Comparison of ENCODE assay signal across 12 mouse cellular contexts in genomic region chr16:24465633-24466032, GRCm38 (mm10).
A peak's percentile ranks its signal among the peaks of the same experiment; 100 is the strongest.
DNase-seq lines count a peak whose midpoint lies in the region; ATAC-seq and TF ChIP-seq lines count a peak whose summit lies in the region.
"Had no signal": no experiment of that assay in that cellular context is flagged by ENCODE, and none has a peak within 500 bp of the region (broad histone marks: within the 10 kb centered on the region; RNA-seq: fewer than 3 reads in every experiment).

No protein-coding gene starts in this region.

- TF ChIP-seq POLR2A in heart, adult 2 months (IDR thresholded peaks at IDR 0.05; ENCODE audit: insufficient read depth, low read depth, low read length), result no peak

- 46% methylated on average over 5 of the region's 5 CpGs for WGBS in heart, adult 2 months
- 63% methylated on average over 5 of the region's 5 CpGs for WGBS in lung, embryonic 16.5 days
- 58% methylated on average over 5 of the region's 5 CpGs for WGBS in stomach, postnatal 0 days

- TF ChIP-seq CTCF in heart, adult 2 months (IDR thresholded peaks at IDR 0.05), result no peak
- TF ChIP-seq CTCF in stomach, postnatal 0 days (IDR thresholded peaks at IDR 0.05; ENCODE audit: low read depth), result no peak

- H3K9ac ChIP-seq in heart, adult 2 months (ENCODE audit: low read depth, low read length), result no peak overlapping the region
- H3K9ac ChIP-seq in lung, embryonic 16.5 days (ENCODE audit: low read length), result no peak overlapping the region
- H3K9ac ChIP-seq in stomach, postnatal 0 days (ENCODE audit: low read length), result no peak overlapping the region
- H3K9ac ChIP-seq: heart, embryonic 13.5 days; limb, embryonic 13.5 days; stomach, embryonic 15.5 days had no signal

- no peaks in the 10 kb centered on the region for H3K9me3 ChIP-seq in lung, embryonic 16.5 days (ENCODE audit: control insufficient read depth, low read length)
- H3K9me3 ChIP-seq in stomach, postnatal 0 days (ENCODE audit: control insufficient read depth, low read length), result no peaks in the 10 kb centered on the region
- H3K9me3 ChIP-seq: heart, embryonic 13.5 days; limb, embryonic 13.5 days; stomach, embryonic 15.5 days had no signal

- no peaks in the 10 kb centered on the region for H3K79me2 ChIP-seq in heart, adult 2 months (replicated peaks; ENCODE audit: control insufficient read depth, insufficient read depth, low read length)

- no peak overlapping the region for H3K4me2 ChIP-seq in lung, embryonic 16.5 days (ENCODE audit: low read depth, low read length)
- no peak overlapping the region for H3K4me2 ChIP-seq in stomach, postnatal 0 days (replicated peaks; ENCODE audit: low read depth)
- H3K4me2 ChIP-seq: heart, embryonic 13.5 days; limb, embryonic 13.5 days; stomach, embryonic 15.5 days had no signal

- ATAC-seq in lung, embryonic 16.5 days (ENCODE audit: low read depth), result peak; percentile 12; the same call in 1 of the 2 replicates
- peak; percentile 55 for ATAC-seq in stomach, postnatal 0 days (ENCODE audit: low FRiP score, low TSS enrichment)

- peaks cover 1% of the 10 kb centered on the region for H3K4me1 ChIP-seq in heart, adult 2 months (ENCODE audit: control insufficient read depth, insufficient read depth, low read length)
- H3K4me1 ChIP-seq in lung, embryonic 16.5 days (replicated peaks; ENCODE audit: control insufficient read depth, insufficient read depth, low read length), result no peaks in the 10 kb centered on the region
- H3K4me1 ChIP-seq in stomach, postnatal 0 days (replicated peaks; ENCODE audit: control insufficient read depth, insufficient read depth), result 0 out of 2 replicates have a peak, but pooled peaks cover 3% of the 10 kb centered on the region

- no peaks in the 10 kb centered on the region for H3K27me3 ChIP-seq in heart, adult 2 months (ENCODE audit: control insufficient read depth, insufficient read depth, low read length)
- H3K27me3 ChIP-seq in lung, embryonic 16.5 days (ENCODE audit: control insufficient read depth, insufficient read depth, low read depth, low read length), result no peaks in the 10 kb centered on the region
- no peaks in the 10 kb centered on the region for H3K27me3 ChIP-seq in stomach, postnatal 0 days (ENCODE audit: control insufficient read depth, insufficient read depth, low read length)
- H3K27me3 ChIP-seq: heart, embryonic 13.5 days; limb, embryonic 13.5 days; stomach, embryonic 15.5 days had no signal

- 0 out of 2 replicates have a peak, but pooled peaks have one; percentile 12 for TF ChIP-seq EP300 in heart, adult 2 months (IDR thresholded peaks at IDR 0.05; ENCODE audit: insufficient read depth, low read depth, low read length)
- TF ChIP-seq EP300 in stomach, postnatal 0 days (optimal IDR thresholded peaks at IDR 0.05), result no peak

- H3K36me3 ChIP-seq in heart, adult 2 months (ENCODE audit: control insufficient read depth, insufficient read depth, low read length), result no peaks in the 10 kb centered on the region; the same call in 1 of the 2 replicates
- H3K36me3 ChIP-seq in lung, embryonic 16.5 days (ENCODE audit: control insufficient read depth, insufficient read depth, low read length), result no peaks in the 10 kb centered on the region
- H3K36me3 ChIP-seq in stomach, postnatal 0 days (ENCODE audit: control insufficient read depth, insufficient read depth, low read length), result no peaks in the 10 kb centered on the region
- H3K36me3 ChIP-seq: stomach, embryonic 15.5 days had no signal

- intact Hi-C loops in heart, adult 2 months (cut with DNase I), result no loop called here
- intact Hi-C loops in heart, postnatal 25 days (cut with DNase I), result no loop called here

- DNase-seq in heart, adult 2 months, result peak in 1 of 2 experiments; percentile 51
- DNase-seq in heart, postnatal 25 days (ENCODE audit: low spot score), result no peak
- no peak for DNase-seq in lung, postnatal 36 days
- peak; percentile 39 to 50 for DNase-seq in cerebellum, postnatal 36 days
- peak; percentile 28 for DNase-seq in stomach, postnatal 0 days (ENCODE audit: low spot score)
- DNase-seq in thymus, adult 18-20 months, result no peak
- DNase-seq: layer of hippocampus, postnatal 36 days; right cerebral cortex, postnatal 4 days had no signal

- H3K27ac ChIP-seq in heart, adult 2 months, result no peak overlapping the region
- no peak overlapping the region for H3K27ac ChIP-seq in lung, embryonic 16.5 days (ENCODE audit: low read length)
- no peak overlapping the region for H3K27ac ChIP-seq in stomach, postnatal 0 days (replicated peaks)
- H3K27ac ChIP-seq: heart, embryonic 13.5 days; limb, embryonic 13.5 days; stomach, embryonic 15.5 days had no signal

- no peak overlapping the region for H3K4me3 ChIP-seq in heart, adult 2 months
- no peak overlapping the region for H3K4me3 ChIP-seq in lung, embryonic 16.5 days (ENCODE audit: low read length)
- H3K4me3 ChIP-seq in stomach, postnatal 0 days (ENCODE audit: low read depth, low read length), result no peak overlapping the region
- H3K4me3 ChIP-seq: heart, embryonic 13.5 days; limb, embryonic 13.5 days; stomach, embryonic 15.5 days had no signal

Comparison
In these comparisons a context has a peak if more than half of its experiments do, and no peak if none do; other contexts are left out.
1. DNase-seq: peak in cerebellum, postnatal 36 days (2 of 2) and stomach, postnatal 0 days (single experiment); none in heart, postnatal 25 days (single experiment), lung, postnatal 36 days (single experiment) and thymus, adult 18-20 months (0 of 2).